Mouse (Mus musculus): Measurements from ENCODE around the gene Dync2li1. TPM values are rescaled to one million over a fixed set of nuclear protein-coding genes. Genes with fewer than 3 reads are reported as not detected.
A peak's percentile ranks its signal among the peaks of the same experiment; 100 is the strongest.

The Dync2li1 gene
- 21.9 and 24.7 TPM in 2 replicates for polyA plus RNA-seq (2015; fragmentation: Nextera tagmentation; extraction: Ambion mirVana)

DNA sequence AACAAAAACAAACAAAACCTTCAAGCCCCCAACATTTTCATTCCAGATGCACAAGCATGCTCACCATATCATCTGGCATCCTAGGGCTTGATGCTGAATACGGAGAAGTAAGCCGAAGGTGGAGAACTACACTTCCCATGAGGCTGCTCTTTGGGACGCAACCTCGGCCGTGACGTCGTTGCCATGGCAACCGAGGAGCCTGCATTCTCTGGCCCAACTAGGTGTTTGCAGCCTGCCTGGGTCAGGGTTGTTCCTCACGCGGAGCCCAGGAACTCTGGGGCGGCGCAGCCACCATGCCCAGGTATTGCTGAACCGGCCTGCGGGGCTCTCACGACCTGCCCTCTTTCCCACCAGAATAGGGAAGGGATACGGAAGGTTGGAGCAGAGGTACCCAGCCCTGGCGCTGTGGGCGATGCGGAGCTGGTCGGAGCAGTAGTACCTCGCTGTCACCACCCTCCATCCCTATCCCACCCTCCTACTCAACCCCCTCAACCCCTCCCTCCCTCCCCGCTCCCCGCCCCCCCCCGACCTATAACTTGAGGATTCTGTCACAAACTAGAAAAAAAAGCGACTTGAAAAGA, at the start of gene Dync2li1:
TSS of gene Dync2li1 (plus strand) at position 221 of the 581 bp plus-strand sequence.
- H3K9me3 ChIP-seq: no peaks in the 10 kb centered on the region
- WGBS: 2% methylated on average over 25 of the region's 25 CpGs
- H3K4me2 ChIP-seq (replicated peaks): peak within 1 kb of the TSS; percentile 92
- peak within 1 kb of the TSS; percentile 58 for H3K9ac ChIP-seq
- no peaks in the 10 kb centered on the region for H3K36me3 ChIP-seq
- H3K27ac ChIP-seq: peak within 1 kb of the TSS; percentile 54; the same call in 1 of the 2 replicates
- H3K4me3 ChIP-seq (replicated peaks): peak within 1 kb of the TSS; percentile 61
- peak; percentile 97 for ATAC-seq
- peaks cover 4% of the 10 kb centered on the region for H3K4me1 ChIP-seq (replicated peaks)
- H3K27me3 ChIP-seq (replicated peaks): no peaks in the 10 kb centered on the region

DNA sequence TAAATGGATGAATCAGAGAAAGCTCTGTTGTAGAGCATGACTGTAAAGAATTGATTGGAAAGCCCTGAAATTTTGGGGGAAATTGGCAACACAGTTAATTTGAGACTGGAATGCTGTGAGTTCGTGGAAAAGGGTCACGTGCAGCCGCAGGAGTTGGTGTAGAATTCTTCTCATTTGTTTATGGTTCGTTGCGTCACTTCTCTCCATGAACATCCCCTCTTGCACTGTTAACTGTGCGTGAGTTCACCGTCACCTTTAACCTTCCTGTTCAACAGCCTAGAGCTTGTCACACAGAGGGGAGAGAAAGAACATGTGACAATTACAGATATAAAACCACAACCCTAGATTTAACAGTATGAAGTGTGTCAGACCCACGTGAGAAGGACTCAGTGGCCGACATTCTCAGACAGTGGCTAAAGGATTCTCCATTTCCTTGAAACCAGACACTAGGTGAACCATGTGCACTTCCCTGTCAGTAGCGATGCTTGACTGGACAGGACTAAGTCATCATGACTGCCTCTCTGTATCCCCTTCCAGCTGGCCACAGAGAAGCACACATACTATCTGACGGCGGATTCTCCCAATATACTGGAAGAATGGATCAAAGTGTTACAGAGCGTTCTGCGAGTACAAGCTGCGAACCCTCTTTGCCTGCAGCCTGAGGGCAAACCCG, 49.5 kb upstream of the Dync2li1 start:
- Histone ChIP-seq H3K9ac (no peak overlapping the region), H3K4me3 (replicated peaks) (no peak overlapping the region), H3K4me2 (replicated peaks) (no peak overlapping the region), H3K4me1 (replicated peaks) (no peaks in the 10 kb centered on the region), H3K36me3 (peaks cover 4% of the 10 kb centered on the region; the same call in 1 of the 2 replicates), H3K9me3 (no peaks in the 10 kb centered on the region), H3K27me3 (replicated peaks) (no peaks in the 10 kb centered on the region), H3K27ac (no peak overlapping the region)
- no peak for ATAC-seq
- WGBS: 77% methylated on average over 16 of the region's 16 CpGs

DNA sequence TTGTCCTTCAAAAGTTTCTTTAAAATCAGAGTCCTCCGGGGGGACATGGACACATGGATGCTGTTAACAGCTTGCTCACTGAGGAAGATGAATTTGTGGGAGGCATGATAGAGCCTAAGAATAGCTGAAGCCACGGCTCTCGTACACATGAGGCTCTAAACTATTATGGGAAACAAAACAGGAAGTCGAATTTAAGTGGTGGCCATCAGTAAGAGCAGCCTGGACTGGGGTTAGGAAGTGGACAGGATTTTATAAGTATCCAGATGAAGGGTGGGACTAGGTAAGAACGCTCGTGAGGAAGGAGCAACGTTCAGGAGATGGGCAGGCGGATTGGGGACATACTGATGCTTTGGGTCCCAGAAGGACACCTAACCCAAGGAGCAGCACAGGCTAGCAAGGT, 47.0 kb upstream of the Dync2li1 start:
- Histone ChIP-seq H3K27me3 (replicated peaks) (no peaks in the 10 kb centered on the region), H3K27ac (no peak overlapping the region), H3K36me3 (peaks cover 4% of the 10 kb centered on the region; the same call in 1 of the 2 replicates), H3K9me3 (no peaks in the 10 kb centered on the region), H3K4me2 (replicated peaks) (no peak overlapping the region), H3K4me1 (replicated peaks) (no peaks in the 10 kb centered on the region), H3K9ac (no peak overlapping the region), H3K4me3 (replicated peaks) (no peak overlapping the region)
- ATAC-seq: no peak
- 71% methylated on average over 8 of the region's 8 CpGs for WGBS

DNA sequence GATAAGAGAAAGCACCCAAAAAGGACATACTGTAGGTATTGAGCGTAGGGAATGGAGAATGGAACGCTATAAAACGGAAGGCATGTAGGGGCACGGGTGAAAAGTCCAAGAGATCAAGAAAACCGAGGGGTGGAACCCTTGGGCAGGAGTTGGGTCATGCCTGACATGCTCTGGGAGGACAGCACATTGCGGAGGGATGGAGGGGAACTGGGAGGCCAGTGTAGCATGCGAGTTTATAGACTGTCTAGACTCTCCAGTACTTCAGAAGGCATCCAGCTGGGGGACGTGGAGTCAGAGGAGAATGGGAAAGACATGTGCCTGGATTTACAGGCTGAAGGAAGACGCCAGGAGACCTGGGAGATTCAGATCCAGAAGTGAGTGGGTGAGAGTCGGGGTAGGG, 46.5 kb upstream of the Dync2li1 start:
- Histone ChIP-seq H3K9me3 (no peaks in the 10 kb centered on the region), H3K4me1 (replicated peaks) (no peaks in the 10 kb centered on the region), H3K27me3 (replicated peaks) (no peaks in the 10 kb centered on the region), H3K36me3 (peaks cover 4% of the 10 kb centered on the region; the same call in 1 of the 2 replicates), H3K9ac (no peak overlapping the region), H3K4me2 (replicated peaks) (no peak overlapping the region), H3K27ac (no peak overlapping the region), H3K4me3 (replicated peaks) (no peak overlapping the region)
- ATAC-seq: no peak
- WGBS: 80% methylated on average over 10 of the region's 10 CpGs

DNA sequence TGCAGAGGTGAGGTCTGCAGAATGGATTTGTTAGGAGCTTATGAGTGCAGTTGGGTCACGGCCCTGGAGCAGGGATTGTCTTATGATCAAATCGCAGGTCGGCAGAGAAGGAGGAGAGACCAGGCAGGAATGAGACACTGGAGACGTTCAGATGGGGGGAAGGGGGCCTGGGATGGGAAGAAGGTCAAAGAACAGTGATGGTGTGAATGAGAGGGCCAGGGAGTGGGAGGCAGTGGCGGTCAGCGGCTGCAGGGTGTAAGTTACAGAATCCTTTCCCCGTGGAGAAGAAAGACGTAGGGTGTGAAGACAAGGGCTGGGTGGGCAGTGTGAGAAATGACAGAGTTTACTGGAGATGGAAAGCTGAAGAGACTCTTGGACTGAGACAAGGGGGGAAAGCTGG, 45.5 kb upstream of the Dync2li1 start:
- ATAC-seq: no peak

DNA sequence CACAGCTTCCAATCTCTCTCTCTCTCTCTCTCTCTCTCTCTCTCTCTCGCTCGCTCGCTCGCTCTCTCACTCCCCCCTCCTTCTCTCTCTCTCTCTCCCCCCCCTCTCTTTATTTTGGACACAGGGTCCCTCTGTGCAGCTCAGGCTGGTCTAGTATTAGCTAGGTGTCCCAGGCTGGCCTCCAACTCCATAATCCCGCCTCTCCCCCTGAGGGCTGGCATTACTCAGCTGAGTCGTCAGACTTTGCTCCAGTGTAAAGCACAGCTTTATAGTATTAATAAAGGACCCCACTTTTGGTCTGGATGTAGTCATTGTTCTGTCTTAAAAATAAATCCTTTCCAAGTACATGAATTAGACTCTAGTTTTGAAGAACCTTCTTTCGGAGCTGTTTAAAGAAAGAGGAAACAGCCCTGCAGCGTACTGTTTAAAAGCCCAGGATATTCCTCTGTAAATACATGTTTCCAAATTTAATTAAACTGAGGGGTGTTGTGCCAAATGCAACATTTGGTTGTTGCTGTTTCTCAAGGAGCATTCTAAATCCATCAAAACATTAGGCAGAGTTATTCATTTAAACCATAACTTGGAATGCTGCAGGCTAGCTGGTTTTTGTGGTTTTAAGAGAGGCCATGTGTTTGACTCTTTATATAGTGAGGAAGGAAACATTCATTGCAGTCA, 44.4 kb upstream of the Dync2li1 start:
- no peaks in the 10 kb centered on the region for H3K9me3 ChIP-seq
- no peaks in the 10 kb centered on the region for H3K36me3 ChIP-seq
- H3K27me3 ChIP-seq (replicated peaks): no peaks in the 10 kb centered on the region
- no peaks in the 10 kb centered on the region for H3K4me1 ChIP-seq (replicated peaks)
- 67% methylated on average over 8 of the region's 8 CpGs for WGBS
- no peak overlapping the region for H3K4me2 ChIP-seq (replicated peaks)
- ATAC-seq: no peak
- no peak overlapping the region for H3K9ac ChIP-seq
- H3K27ac ChIP-seq: no peak overlapping the region
- H3K4me3 ChIP-seq (replicated peaks): no peak overlapping the region

More for the DNA sequence above, 45.5 kb upstream of the Dync2li1 start:
- no peak overlapping the region for H3K4me3 ChIP-seq (replicated peaks)
- 59% methylated on average over 8 of the region's 8 CpGs for WGBS
- H3K4me1 ChIP-seq (replicated peaks): no peaks in the 10 kb centered on the region
- H3K4me2 ChIP-seq (replicated peaks): no peak overlapping the region
- no peak overlapping the region for H3K27ac ChIP-seq
- H3K27me3 ChIP-seq (replicated peaks): no peaks in the 10 kb centered on the region
- H3K9me3 ChIP-seq: no peaks in the 10 kb centered on the region
- H3K36me3 ChIP-seq: no peaks in the 10 kb centered on the region
- H3K9ac ChIP-seq: no peak overlapping the region

DNA sequence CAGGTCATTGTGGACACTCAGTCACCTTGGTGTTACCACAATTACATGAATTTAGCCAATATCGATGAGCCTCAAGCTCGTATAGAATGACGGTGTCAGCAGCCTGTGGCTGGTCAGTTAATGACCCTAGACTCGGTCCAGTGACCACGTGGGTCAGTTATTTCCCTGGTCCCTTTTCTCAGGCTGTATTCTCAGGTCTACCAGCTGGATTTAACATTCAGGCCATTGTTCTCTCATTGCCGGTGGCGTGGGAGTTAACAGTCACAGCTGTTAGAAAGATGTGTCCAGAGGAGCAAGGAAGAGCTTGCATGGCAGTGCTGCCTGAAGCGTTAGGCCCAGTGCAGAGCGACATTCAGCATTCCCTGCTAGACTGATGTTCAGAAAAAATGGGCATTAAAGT, 42.2 kb upstream of the Dync2li1 start:
- no peak overlapping the region for H3K27ac ChIP-seq
- WGBS: 86% methylated on average over 9 of the region's 9 CpGs

DNA sequence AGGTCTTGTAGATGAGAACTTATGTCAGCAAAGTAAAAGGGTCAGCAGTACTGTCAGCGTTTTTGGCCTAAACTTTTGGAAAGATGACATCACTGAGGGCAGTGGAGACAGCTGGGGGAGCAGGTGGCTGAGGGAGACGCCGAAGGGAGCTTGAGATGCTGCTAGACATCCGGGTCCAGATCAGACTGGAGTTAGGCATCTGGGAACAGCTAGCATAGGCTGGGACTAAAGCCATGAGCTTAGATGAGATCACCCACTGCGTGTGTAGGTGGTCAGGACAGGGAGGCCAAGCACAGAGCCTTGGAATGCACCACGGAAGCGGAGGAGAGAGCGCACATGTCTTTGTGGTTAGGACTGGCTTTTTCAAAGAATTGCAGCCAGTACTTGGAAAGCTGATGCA, 41.2 kb upstream of the Dync2li1 start:
- Histone ChIP-seq H3K9ac (no peak overlapping the region), H3K4me3 (replicated peaks) (no peak overlapping the region), H3K4me2 (replicated peaks) (no peak overlapping the region), H3K36me3 (0 out of 2 replicates have a peak, but pooled peaks cover 6% of the 10 kb centered on the region), H3K27me3 (replicated peaks) (no peaks in the 10 kb centered on the region), H3K27ac (no peak overlapping the region), H3K4me1 (replicated peaks) (no peaks in the 10 kb centered on the region), H3K9me3 (no peaks in the 10 kb centered on the region)
- 55% methylated on average over 8 of the region's 8 CpGs for WGBS
- no peak for ATAC-seq

More for the DNA sequence above, 42.2 kb upstream of the Dync2li1 start:
- Histone ChIP-seq H3K4me1 (replicated peaks) (no peaks in the 10 kb centered on the region), H3K9ac (no peak overlapping the region), H3K36me3 (no peaks in the 10 kb centered on the region), H3K4me3 (replicated peaks) (no peak overlapping the region), H3K27me3 (replicated peaks) (no peaks in the 10 kb centered on the region), H3K9me3 (no peaks in the 10 kb centered on the region), H3K4me2 (replicated peaks) (no peak overlapping the region)
- no peak for ATAC-seq

DNA sequence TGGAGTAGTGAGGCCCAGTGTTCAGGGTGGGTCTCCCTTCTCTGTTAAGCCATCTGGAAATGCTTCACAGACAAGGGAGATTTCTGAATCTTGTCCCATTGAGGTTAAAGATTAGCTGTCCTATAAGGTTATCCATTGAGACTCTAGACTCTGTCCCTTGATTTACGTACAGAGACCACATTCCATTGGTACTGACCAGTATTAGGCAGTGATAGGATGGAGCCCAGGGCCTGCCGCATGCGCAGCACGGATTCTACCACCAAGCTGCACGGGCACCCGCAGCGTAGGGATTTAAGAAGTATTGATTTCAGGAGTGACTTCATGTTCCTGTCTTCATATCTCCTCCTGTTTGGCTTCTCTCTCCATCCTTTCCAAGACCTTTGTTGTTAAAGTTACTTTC, 36.2 kb upstream of the Dync2li1 start:
- H3K36me3 ChIP-seq: peaks cover 10% of the 10 kb centered on the region; the same call in 1 of the 2 replicates
- no peak overlapping the region for H3K27ac ChIP-seq
- 93% methylated on average over 7 of the region's 7 CpGs for WGBS
- no peaks in the 10 kb centered on the region for H3K27me3 ChIP-seq (replicated peaks)
- no peaks in the 10 kb centered on the region for H3K4me1 ChIP-seq (replicated peaks)
- H3K4me3 ChIP-seq (replicated peaks): no peak overlapping the region
- H3K4me2 ChIP-seq (replicated peaks): no peak overlapping the region
- H3K9ac ChIP-seq: no peak overlapping the region
- no peaks in the 10 kb centered on the region for H3K9me3 ChIP-seq
- no peak for ATAC-seq

DNA sequence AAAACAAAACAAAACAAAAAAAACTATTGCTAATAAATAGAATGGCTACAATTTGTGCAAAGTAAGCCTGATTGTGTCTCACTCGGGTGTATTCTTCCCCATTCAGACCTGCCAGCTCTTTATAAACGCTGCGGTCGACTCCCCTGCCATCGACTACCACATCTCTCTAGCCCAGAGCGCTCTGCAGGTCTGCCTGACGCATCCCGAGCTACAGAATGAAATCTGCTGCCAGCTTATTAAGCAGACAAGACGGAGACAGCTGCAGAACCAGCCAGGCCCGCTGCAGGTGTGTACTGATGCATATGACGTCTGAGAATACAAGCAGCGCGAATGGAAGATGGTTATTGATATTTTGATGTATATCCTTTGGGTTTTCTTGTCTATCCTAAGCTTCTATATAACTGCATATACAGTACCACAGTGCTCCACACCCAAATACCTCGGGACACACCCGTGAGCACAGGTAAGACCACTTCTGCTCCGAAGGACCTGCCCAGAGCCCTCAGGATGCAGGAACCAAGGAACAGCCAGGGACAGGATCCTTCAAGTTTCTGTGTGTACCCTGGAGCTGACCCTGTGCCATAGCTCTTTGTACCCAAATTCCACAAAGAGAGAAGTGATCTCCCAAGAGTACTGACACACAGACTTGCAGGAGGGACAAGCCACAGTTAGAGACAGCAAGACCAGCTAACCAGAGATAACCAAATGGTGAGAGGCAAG, 34.7 kb upstream of the Dync2li1 start:
- H3K4me1 ChIP-seq (replicated peaks): peaks cover 3% of the 10 kb centered on the region; the same call in 1 of the 2 replicates
- 91% methylated on average over 16 of the region's 16 CpGs for WGBS
- H3K27me3 ChIP-seq (replicated peaks): no peaks in the 10 kb centered on the region
- no peak for ATAC-seq
- no peak overlapping the region for H3K27ac ChIP-seq
- H3K4me2 ChIP-seq (replicated peaks): no peak overlapping the region
- no peak overlapping the region for H3K4me3 ChIP-seq (replicated peaks)
- no peak overlapping the region for H3K9ac ChIP-seq
- H3K9me3 ChIP-seq: no peaks in the 10 kb centered on the region
- H3K36me3 ChIP-seq: peaks cover 10% of the 10 kb centered on the region; the same call in 1 of the 2 replicates

DNA sequence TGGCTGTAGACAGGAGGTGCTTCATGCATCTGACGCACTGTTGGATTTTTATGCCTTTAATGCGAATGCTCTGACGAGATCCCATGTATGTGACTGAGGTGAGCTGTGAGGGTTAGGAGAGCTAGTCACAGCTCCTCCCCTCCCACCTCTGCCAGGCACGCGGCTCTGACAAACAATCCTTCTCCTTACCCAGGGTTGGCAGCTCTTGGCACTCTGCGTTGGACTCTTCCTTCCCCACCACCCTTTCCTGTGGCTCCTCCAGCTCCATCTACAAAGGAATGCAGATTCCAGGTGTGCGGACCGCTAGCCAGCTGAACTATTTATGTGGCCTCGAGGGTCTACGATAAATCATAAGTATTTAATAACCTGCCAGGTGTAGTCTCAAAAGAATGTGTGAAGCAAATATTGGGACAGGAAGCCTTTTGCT, 30.3 kb upstream of the Dync2li1 start:
- H3K4me2 ChIP-seq (replicated peaks): no peak overlapping the region; the same call in 1 of the 2 replicates

DNA sequence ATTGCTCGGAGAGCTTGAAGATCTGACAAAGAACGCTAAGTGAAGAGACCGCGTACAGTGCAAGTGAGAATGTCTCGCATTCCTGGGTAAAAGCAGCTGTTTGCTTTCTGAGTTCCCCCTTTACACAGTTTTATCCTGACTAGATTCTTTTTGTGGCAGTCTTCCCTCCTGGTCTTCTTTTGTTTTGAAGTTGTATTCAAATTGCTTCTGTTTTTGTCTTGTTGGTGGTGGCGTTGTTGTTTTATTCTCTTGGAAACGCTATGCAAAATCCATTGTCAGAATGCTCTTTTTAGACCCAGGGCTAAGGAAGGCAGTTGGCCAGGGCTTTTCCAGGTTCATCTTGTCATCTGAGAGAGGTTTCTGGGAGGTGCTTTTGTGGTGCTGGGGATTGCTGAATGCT, 29.8 kb upstream of the Dync2li1 start:
- Histone ChIP-seq H3K9me3 (no peaks in the 10 kb centered on the region), H3K27ac (no peak overlapping the region), H3K4me3 (replicated peaks) (no peak overlapping the region), H3K27me3 (replicated peaks) (no peaks in the 10 kb centered on the region), H3K9ac (no peak overlapping the region), H3K4me1 (replicated peaks) (peaks cover 5% of the 10 kb centered on the region; the same call in 1 of the 2 replicates), H3K4me2 (replicated peaks) (no peak overlapping the region), H3K36me3 (peaks cover 4% of the 10 kb centered on the region; the same call in 1 of the 2 replicates)
- ATAC-seq: no peak
- WGBS: 58% methylated on average over 7 of the region's 7 CpGs

More for the DNA sequence above, 30.3 kb upstream of the Dync2li1 start:
- 36% methylated on average over 10 of the region's 10 CpGs for WGBS
- Histone ChIP-seq H3K27ac (no peak overlapping the region), H3K9me3 (no peaks in the 10 kb centered on the region), H3K9ac (no peak overlapping the region), H3K27me3 (replicated peaks) (no peaks in the 10 kb centered on the region), H3K4me3 (replicated peaks) (no peak overlapping the region), H3K4me1 (replicated peaks) (peaks cover 5% of the 10 kb centered on the region; the same call in 1 of the 2 replicates), H3K36me3 (peaks cover 4% of the 10 kb centered on the region; the same call in 1 of the 2 replicates)
- no peak for ATAC-seq
